Mouse (Mus musculus) megakaryocyte-erythroid progenitor cell, adult 5 weeks (primary cell): Measurements from ENCODE around the gene Fgf6. TPM values are rescaled to one million over a fixed set of nuclear protein-coding genes. Genes with fewer than 3 reads are reported as not detected.

ENCODE experiments used
- polyA plus RNA-seq: library from polyadenylated mRNA; stranded (reverse); fragments of >175 nt; gene quantifications from 2 replicates; pipeline ENCODE4 v1.2.3, GENCODE M21; 2012

Fgf6 gene
- not detected in 2 replicates for polyA plus RNA-seq

DNA sequence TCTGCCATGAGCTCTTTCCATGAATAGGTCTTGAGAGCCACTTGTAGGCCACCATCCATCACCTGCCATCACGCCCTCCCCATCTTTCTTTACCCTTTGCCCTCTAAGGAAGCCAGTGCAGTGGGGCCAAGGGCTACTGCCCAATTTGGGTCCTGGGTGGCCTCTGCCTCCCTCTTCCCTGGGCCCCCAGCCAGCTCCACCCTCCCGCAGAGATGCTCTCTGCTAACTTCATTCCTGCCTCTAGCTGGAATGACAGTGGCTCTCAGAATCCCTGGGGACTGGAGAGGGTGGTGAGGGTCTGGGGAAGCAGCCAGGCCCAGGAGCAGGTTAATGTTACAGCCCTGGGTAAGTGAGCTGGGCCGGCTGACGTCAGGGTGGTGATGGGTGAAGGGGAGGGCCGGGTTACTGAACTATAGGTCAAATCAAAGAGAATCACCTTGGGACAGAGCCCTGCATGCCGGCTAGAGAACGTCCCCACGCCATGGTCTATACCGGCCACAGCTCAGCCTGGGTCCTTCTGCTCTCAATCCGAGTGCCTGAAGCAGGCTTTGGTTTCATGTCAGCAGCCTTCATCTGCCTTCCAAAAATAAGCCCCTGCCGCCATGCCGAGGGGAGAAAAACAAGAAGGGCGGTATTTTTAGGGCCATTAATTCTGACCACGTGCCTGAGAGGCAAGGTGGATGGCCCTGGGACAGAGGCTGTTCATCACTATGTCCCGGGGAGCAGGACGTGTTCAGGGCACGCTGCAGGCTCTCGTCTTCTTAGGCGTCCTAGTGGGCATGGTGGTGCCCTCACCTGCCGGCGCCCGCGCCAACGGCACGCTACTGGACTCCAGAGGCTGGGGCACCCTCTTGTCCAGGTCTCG is at the start of gene Fgf6:
Gene Fgf6 (plus strand): TSS at position 681 of the 865 bp plus-strand sequence.

DNA sequence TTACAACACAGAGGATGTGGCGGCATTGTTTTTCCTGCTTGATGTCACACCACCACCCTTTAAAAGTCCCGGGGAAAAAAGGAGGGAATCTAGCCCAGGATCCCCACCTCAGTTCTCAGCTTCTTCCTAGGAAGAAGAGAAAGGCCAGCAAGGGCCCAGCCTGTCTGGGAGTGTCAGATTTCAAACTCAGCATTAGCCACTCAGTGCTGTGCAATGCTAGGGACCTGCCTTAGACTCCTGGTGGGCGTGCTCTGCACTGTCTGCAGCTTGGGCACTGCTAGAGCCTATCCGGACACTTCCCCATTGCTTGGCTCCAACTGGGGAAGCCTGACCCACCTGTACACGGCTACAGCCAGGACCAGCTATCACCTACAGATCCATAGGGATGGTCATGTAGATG is 57.4 kb downstream of the Fgf6 start, which contains the start of gene Fgf23:
Gene Fgf23 (plus strand): TSS at position 86 of the 400 bp plus-strand sequence.

Other genes starting within 250 kb of the Fgf6 start
- gene Ndufa9, start 166.4 kb upstream of the Fgf6 start, polyA plus RNA-seq = 3.8 and 4.5 TPM in 2 replicates
- gene Akap3, start 162.5 kb upstream of the Fgf6 start, polyA plus RNA-seq = not detected in 2 replicates
- gene Dyrk4, start 93.7 kb upstream of the Fgf6 start, polyA plus RNA-seq = 0.05 TPM in 1 of 2 replicates, not detected in the other
- gene Rad51ap1, start 76.0 kb upstream of the Fgf6 start, polyA plus RNA-seq = 16.8 and 17.0 TPM in 2 replicates
- 2.9 and 3.1 TPM in 2 replicates for gene D6Wsu163e, start 75.6 kb upstream of the Fgf6 start, polyA plus RNA-seq
- not detected in 2 replicates for gene Fgf23, start 57.3 kb downstream of the Fgf6 start, polyA plus RNA-seq
- gene Tigar, start 94.0 kb downstream of the Fgf6 start, polyA plus RNA-seq = 1.9 and 3.0 TPM in 2 replicates
- 156 and 162 TPM in 2 replicates for gene Ccnd2, start 136.6 kb downstream of the Fgf6 start, polyA plus RNA-seq